Mouse (Mus musculus) myocyte (in vitro differentiated cells): ENCODE results near the gene 5530401A14Rik. TPM values are rescaled to one million over a fixed set of nuclear protein-coding genes. Genes with fewer than 3 reads are reported as not detected.

Source experiments
- H3K27me3 ChIP-seq: one replicate; pipeline ENCODE4 v1.6.1; 2011; ENCODE audit not compliant: control insufficient read depth, insufficient read depth, insufficient read length
- H3K36me3 ChIP-seq: one replicate; pipeline ENCODE4 v1.6.1; 2011; ENCODE audit not compliant: control insufficient read depth, insufficient read depth
- H3K4me2 ChIP-seq: one replicate; pipeline ENCODE4 v1.6.1; 2011; ENCODE audit warnings: low read depth, control low read depth
- H3K4me3 ChIP-seq: one replicate; pipeline ENCODE4 v1.5.1; 2011; ENCODE audit warnings: mild to moderate bottlenecking, control low read depth, moderate library complexity
- H3K79me2 ChIP-seq: one replicate; pipeline ENCODE4 v1.6.1; 2011; ENCODE audit not compliant: control insufficient read depth, insufficient read depth
- H3ac ChIP-seq: one replicate; pipeline ENCODE4 v1.6.1; 2011; ENCODE audit not compliant: control insufficient read depth, insufficient read length
- CEBPB ChIP-seq: IDR thresholded peaks from 2 replicates; pipeline ENCODE4 v1.6.1; 2011; ENCODE audit warnings: mild to moderate bottlenecking, moderate library complexity; ENCODE audit not compliant: poor library complexity, insufficient read depth, severe bottlenecking
- E2F4 ChIP-seq: IDR thresholded peaks from one replicate; pipeline ENCODE4 v1.6.1; 2011; ENCODE audit warnings: mild to moderate bottlenecking, control low read depth, moderate library complexity; ENCODE audit not compliant: insufficient read depth
- MAX ChIP-seq: IDR thresholded peaks from one replicate; pipeline ENCODE4 v1.6.1; 2011; ENCODE audit warnings: low read depth, mild to moderate bottlenecking, control low read depth
- MYOD1 ChIP-seq, 3 experiments: IDR thresholded peaks; one replicate each; pipeline ENCODE4 v1.6.1; 2011; ENCODE audit warnings: control low read depth in 2 of 3, low read depth in 2 of 3, mild to moderate bottlenecking in 2 of 3, moderate library complexity in 1 of 3; ENCODE audit not compliant: insufficient read length in 2 of 3, control insufficient read depth in 1 of 3
- MYOG ChIP-seq, 3 experiments: IDR thresholded peaks; one replicate each; pipeline ENCODE4 v1.6.1; 2011; ENCODE audit warnings: control low read depth in 2 of 3, low read depth in 2 of 3, mild to moderate bottlenecking in 2 of 3; ENCODE audit not compliant: insufficient read length in 2 of 3, control insufficient read depth in 1 of 3, insufficient read depth in 1 of 3
- POLR2A ChIP-seq: IDR thresholded peaks from one replicate; pipeline ENCODE4 v1.6.1; 2011; ENCODE audit warnings: low read depth, mild to moderate bottlenecking, control low read depth, moderate library complexity; ENCODE audit not compliant: insufficient read length
- POLR2AphosphoS2 ChIP-seq: IDR thresholded peaks from one replicate; pipeline ENCODE4 v1.6.1; 2011; ENCODE audit warnings: low read depth, control low read depth; ENCODE audit not compliant: insufficient read length
- REST ChIP-seq: IDR thresholded peaks from one replicate; pipeline ENCODE4 v1.6.1; 2011; ENCODE audit warnings: mild to moderate bottlenecking, control low read depth, moderate library complexity; ENCODE audit not compliant: insufficient read depth, insufficient read length
- SRF ChIP-seq: IDR thresholded peaks from one replicate; pipeline ENCODE4 v1.6.1; 2011; ENCODE audit warnings: low read depth; ENCODE audit not compliant: control insufficient read depth, insufficient read length
- TCF12 ChIP-seq: IDR thresholded peaks from one replicate; pipeline ENCODE4 v1.6.1; 2011; ENCODE audit warnings: mild to moderate bottlenecking, control low read depth; ENCODE audit not compliant: poor library complexity, insufficient read depth, severe bottlenecking
- TCF3 ChIP-seq: IDR thresholded peaks from one replicate; pipeline ENCODE4 v1.6.1; 2011; ENCODE audit warnings: low read depth, control low read depth; ENCODE audit not compliant: insufficient read length
- USF1 ChIP-seq: IDR thresholded peaks from one replicate; pipeline ENCODE4 v1.6.1; 2011; ENCODE audit warnings: low read depth, mild to moderate bottlenecking, control low read depth, moderate library complexity
- polyA plus RNA-seq: library from polyadenylated mRNA; unstranded; fragments of >200 nt; fragmentation: generic; extraction: Trizol; gene quantifications from one replicate; pipeline ENCODE4 v1.2.1, GENCODE M21; 2012; ENCODE audit warnings: missing spikeins

Gene 5530401A14Rik
- polyA plus RNA-seq, 1 experiment = not detected

GRCm38 (mm10) chr11:81923096-81923495 lies 62.6 kb downstream of the 5530401A14Rik start:
- TF ChIP-seq REST = no peak
- no peak for TF ChIP-seq TCF3
- TF ChIP-seq USF1 = no peak
- TF ChIP-seq MYOD1 (IDR thresholded peaks at IDR 0.05; ENCODE audit: control insufficient read depth in 1 of 3, insufficient read length in 2 of 3, low read depth in 2 of 3) = no peak
- no peak for TF ChIP-seq TCF12
- no peak for TF ChIP-seq E2F4
- no peak overlapping the region for H3K4me3 ChIP-seq
- H3K79me2 ChIP-seq = no peaks in the 10 kb centered on the region
- no peaks in the 10 kb centered on the region for H3K27me3 ChIP-seq
- peak overlapping the region; percentile 39 for H3K4me2 ChIP-seq
- H3K36me3 ChIP-seq = no peaks in the 10 kb centered on the region
- H3ac ChIP-seq = no peak overlapping the region

GRCm38 (mm10) chr11:81923626-81924025 lies 63.2 kb downstream of the 5530401A14Rik start:
- TF ChIP-seq CEBPB = no peak
- no peak for TF ChIP-seq TCF12
- TF ChIP-seq MYOG (IDR thresholded peaks at IDR 0.05; ENCODE audit: control insufficient read depth in 1 of 3, insufficient read depth in 1 of 3, insufficient read length in 2 of 3, low read depth in 2 of 3) = no peak
- TF ChIP-seq MAX = no peak
- TF ChIP-seq MYOD1 (IDR thresholded peaks at IDR 0.05; ENCODE audit: control insufficient read depth in 1 of 3, insufficient read length in 2 of 3, low read depth in 2 of 3) = no peak
- TF ChIP-seq POLR2A = no peak
- TF ChIP-seq USF1 = no peak
- TF ChIP-seq SRF = no peak
- no peak for TF ChIP-seq TCF3
- TF ChIP-seq POLR2AphosphoS2 = no peak
- TF ChIP-seq E2F4 = no peak
- no peak for TF ChIP-seq REST
- no peaks in the 10 kb centered on the region for H3K36me3 ChIP-seq
- H3K4me2 ChIP-seq = peak overlapping the region; percentile 16
- H3K27me3 ChIP-seq = no peaks in the 10 kb centered on the region
- no peak overlapping the region for H3ac ChIP-seq
- no peaks in the 10 kb centered on the region for H3K79me2 ChIP-seq
- no peak overlapping the region for H3K4me3 ChIP-seq

GRCm38 (mm10) chr11:81926393-81926792 lies 65.9 kb downstream of the 5530401A14Rik start:
- no peak for TF ChIP-seq POLR2AphosphoS2
- no peak for TF ChIP-seq TCF3
- no peak for TF ChIP-seq MYOD1 (IDR thresholded peaks at IDR 0.05; ENCODE audit: control insufficient read depth in 1 of 3, insufficient read length in 2 of 3, low read depth in 2 of 3)
- TF ChIP-seq CEBPB = no peak
- no peak for TF ChIP-seq MAX
- no peak for TF ChIP-seq USF1
- no peak for TF ChIP-seq REST
- TF ChIP-seq POLR2A = no peak
- no peak for TF ChIP-seq SRF
- no peak for TF ChIP-seq MYOG (IDR thresholded peaks at IDR 0.05; ENCODE audit: control insufficient read depth in 1 of 3, insufficient read depth in 1 of 3, insufficient read length in 2 of 3, low read depth in 2 of 3)
- no peak for TF ChIP-seq E2F4
- TF ChIP-seq TCF12 = no peak
- Histone ChIP-seq H3K4me3 (no peak overlapping the region), H3K4me2 (no peak overlapping the region), H3K27me3 (no peaks in the 10 kb centered on the region), H3K79me2 (no peaks in the 10 kb centered on the region), H3ac (no peak overlapping the region), H3K36me3 (no peaks in the 10 kb centered on the region)

- H3K4me2 ChIP-seq = no peak overlapping the region
- no peaks in the 10 kb centered on the region for H3K36me3 ChIP-seq
- H3ac ChIP-seq = no peak overlapping the region
- no peak overlapping the region for H3K4me3 ChIP-seq
- no peaks in the 10 kb centered on the region for H3K27me3 ChIP-seq
- no peak for TF ChIP-seq POLR2AphosphoS2
- no peak for TF ChIP-seq MYOD1 (IDR thresholded peaks at IDR 0.05; ENCODE audit: control insufficient read depth in 1 of 3, insufficient read length in 2 of 3, low read depth in 2 of 3)
- no peak for TF ChIP-seq MYOG (IDR thresholded peaks at IDR 0.05; ENCODE audit: control insufficient read depth in 1 of 3, insufficient read depth in 1 of 3, insufficient read length in 2 of 3, low read depth in 2 of 3)
- no peak for TF ChIP-seq CEBPB
- no peak for TF ChIP-seq E2F4
- TF ChIP-seq USF1 = no peak
- no peak for TF ChIP-seq MAX
- TF ChIP-seq REST = no peak
- no peaks in the 10 kb centered on the region for H3K79me2 ChIP-seq
These were observed 77.0 kb downstream of the 5530401A14Rik start for GRCm38 (mm10) chr11:81937516-81937915.

GRCm38 (mm10) chr11:81940988-81941387 lies 80.5 kb downstream of the 5530401A14Rik start:
- Histone ChIP-seq H3K79me2 (no peaks in the 10 kb centered on the region), H3K36me3 (no peaks in the 10 kb centered on the region), H3K4me2 (no peak overlapping the region), H3K27me3 (no peaks in the 10 kb centered on the region), H3ac (no peak overlapping the region), H3K4me3 (no peak overlapping the region)
- TF ChIP-seq E2F4 (no peak), REST (no peak), POLR2AphosphoS2 (no peak), USF1 (no peak), TCF12 (no peak), MAX (no peak), TCF3 (no peak), CEBPB (no peak), POLR2A (no peak), MYOD1 (IDR thresholded peaks at IDR 0.05; ENCODE audit: control insufficient read depth in 1 of 3, insufficient read length in 2 of 3, low read depth in 2 of 3) (no peak), SRF (no peak), MYOG (IDR thresholded peaks at IDR 0.05; ENCODE audit: control insufficient read depth in 1 of 3, insufficient read depth in 1 of 3, insufficient read length in 2 of 3, low read depth in 2 of 3) (no peak)
